In the genomic region with DNA sequence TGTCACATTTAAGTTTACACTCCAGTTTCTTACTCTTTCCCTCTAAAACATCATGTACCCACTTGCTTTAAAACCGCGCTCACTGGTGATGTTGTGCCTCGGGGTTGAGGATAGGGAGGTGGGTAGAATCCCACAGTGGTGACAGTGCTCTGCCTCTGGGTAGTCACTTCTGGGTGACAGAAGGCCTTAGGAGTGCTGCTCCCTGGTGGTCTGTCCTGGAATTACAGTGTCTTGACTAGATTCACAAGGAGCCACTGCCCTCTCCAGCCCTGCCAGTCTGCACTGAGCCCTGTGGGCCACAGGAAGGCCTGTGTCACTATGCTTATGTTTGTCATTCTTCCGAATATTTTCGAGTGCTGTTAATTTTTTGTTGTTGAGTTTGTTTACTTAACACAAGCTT, we compare ENCODE assay signal across 9 mouse cellular contexts.
DNase-seq lines count a peak whose midpoint lies in the region; ATAC-seq and TF ChIP-seq lines count a peak whose summit lies in the region.
"Had no signal": no experiment of that assay in that cellular context is flagged by ENCODE, and none has a peak within 500 bp of the region (broad histone marks: within the 10 kb centered on the region; RNA-seq: fewer than 3 reads in every experiment).

No protein-coding gene starts in this region.

- H3K27ac ChIP-seq in cortical plate, adult 2 months (ENCODE audit: insufficient read depth, low read length): no peak overlapping the region
- H3K27ac ChIP-seq: stomach, embryonic 15.5 days had no signal

- TF ChIP-seq POLR2A in cortical plate, adult 2 months (IDR thresholded peaks at IDR 0.05; ENCODE audit: extremely low read depth, insufficient read depth, low read length): no peak

- ATAC-seq in inflammation-experienced regulatory T-cells, adult 6 months: peak; percentile 94

- no peak overlapping the region for H3K4me3 ChIP-seq in cortical plate, adult 2 months (ENCODE audit: insufficient read depth, low read length)
- H3K4me3 ChIP-seq: stomach, embryonic 15.5 days had no signal

- DNase-seq in adrenal gland, adult (ENCODE audit: inconsistent age in 2 of 2, low spot score in 1 of 2): peak; percentile 70 to 93
- DNase-seq in gastrocnemius, adult 8-10 months (ENCODE audit: low spot score in 2 of 2): peak; percentile 57 to 62
- DNase-seq in left cerebral cortex, adult 9 months (ENCODE audit: low spot score in 2 of 2): peak; percentile 32 to 80
- DNase-seq in mesoderm, embryonic 11.5 days (ENCODE audit: low read depth, low spot score): peak; percentile 84
- peak; percentile 39 to 58 for DNase-seq in right cerebral cortex, postnatal 36 days (ENCODE audit: low spot score in 2 of 2)
- peak; percentile 40 to 81 for DNase-seq in urinary bladder, postnatal 4 days (ENCODE audit: low spot score in 2 of 2)

- peak; percentile 81 for TF ChIP-seq CTCF in cortical plate, adult 2 months (IDR thresholded peaks at IDR 0.05; ENCODE audit: extremely low read depth, insufficient read depth, low read length)

- no peaks in the 10 kb centered on the region for H3K4me1 ChIP-seq in cortical plate, adult 2 months (ENCODE audit: control insufficient read depth, insufficient read depth, low read length)
- H3K4me1 ChIP-seq: stomach, embryonic 15.5 days had no signal
